Mouse (Mus musculus) heart, postnatal 36 days (tissue): ENCODE measurements at regions not wholly inside any gene's neighbourhood (a gene's known extent, or its start where the extent isn't known, plus 50 kb on each side); places are given as distances from the start of the nearest gene placed in this dataset.
A peak's percentile ranks its signal among the peaks of the same experiment; 100 is the strongest.

Experiments
- DNase-seq, 2 experiments: peaks; one replicate each; pipeline ENCODE4 v3.0.0; 2021 to 2022
- intact Hi-C: fragments of 180-260 bp; cut with DNase I; formaldehyde crosslinking; loops from one replicate; pipeline ENCODE4 v1.15.1; 2025

GRCm38 (mm10) chr10:42095986-42096385 is 77.7 kb upstream of the Armc2 start:
- intact Hi-C loops, result no loop called here
- no peak for DNase-seq

GRCm38 (mm10) chr10:42094274-42095000 is 76.2 kb upstream of the Armc2 start:
- intact Hi-C loops, result loop anchor here (5.0 kb wide), 1 partner anchor 183 kb away; the partner anchor contains the start of gene Foxo3
- DNase-seq, result no peak

GRCm38 (mm10) chr10:42093176-42093759 is 75.0 kb upstream of the Armc2 start:
- intact Hi-C loops, result loop anchor here (5.0 kb wide), 1 partner anchor 184 kb away; the partner anchor contains the start of gene Foxo3
- no peak for DNase-seq

- DNase-seq, result peak; percentile 50 to 66
- intact Hi-C loops, result loop anchor here (5.0 kb wide), 1 partner anchor 185 kb away; the partner anchor contains the start of gene Foxo3
These were observed 74.3 kb upstream of the Armc2 start for GRCm38 (mm10) chr10:42092500-42092899.

GRCm38 (mm10) chr10:42091546-42092168 is 73.4 kb upstream of the Armc2 start:
- intact Hi-C loops, result loop anchor here (5.0 kb wide), 1 partner anchor 186 kb away; the partner anchor contains the start of gene Foxo3

GRCm38 (mm10) chr10:42090806-42091205 is 72.6 kb upstream of the Armc2 start:
- no peak for DNase-seq
- intact Hi-C loops, result loop anchor here (5.0 kb wide), 1 partner anchor 186 kb away; the partner anchor contains the start of gene Foxo3

More at GRCm38 (mm10) chr10:42091546-42092168, 73.4 kb upstream of the Armc2 start:
- DNase-seq, result no peak

GRCm38 (mm10) chr10:42090147-42090546 is 71.9 kb upstream of the Armc2 start:
- intact Hi-C loops, result loop anchor here (5.0 kb wide), 1 partner anchor 187 kb away; the partner anchor contains the start of gene Foxo3
- DNase-seq, result no peak

- DNase-seq, result peak; percentile 55 to 70
- intact Hi-C loops, result loop anchor here (5.0 kb wide), 1 partner anchor 188 kb away; the partner anchor contains the start of gene Foxo3
These were observed 71.4 kb upstream of the Armc2 start for GRCm38 (mm10) chr10:42089686-42090085.

- peak; percentile 82 to 90 for DNase-seq
- intact Hi-C loops, result no loop called here
These were observed 71.0 kb upstream of the Armc2 start for GRCm38 (mm10) chr10:42089235-42089625.

- intact Hi-C loops, result no loop called here
- no peak for DNase-seq
These were observed 70.5 kb upstream of the Armc2 start for GRCm38 (mm10) chr10:42088570-42089234.

- no peak for DNase-seq
- intact Hi-C loops, result no loop called here
These were observed 69.7 kb upstream of the Armc2 start for GRCm38 (mm10) chr10:42087906-42088305.

- intact Hi-C loops, result no loop called here
- no peak for DNase-seq
These were observed 68.4 kb upstream of the Armc2 start for GRCm38 (mm10) chr10:42086691-42087090.

- DNase-seq, result no peak
- intact Hi-C loops, result no loop called here
These were observed 67.1 kb upstream of the Armc2 start for GRCm38 (mm10) chr10:42085295-42085694.

GRCm38 (mm10) chr10:42082227-42082840 is 64.1 kb upstream of the Armc2 start:
- DNase-seq, result no peak

GRCm38 (mm10) chr10:42079775-42080174 is 61.5 kb upstream of the Armc2 start:
- intact Hi-C loops, result no loop called here

More at GRCm38 (mm10) chr10:42082227-42082840, 64.1 kb upstream of the Armc2 start:
- intact Hi-C loops, result no loop called here

GRCm38 (mm10) chr10:42076711-42077110 is 58.5 kb upstream of the Armc2 start:
- intact Hi-C loops, result no loop called here
- DNase-seq, result no peak

More at GRCm38 (mm10) chr10:42079775-42080174, 61.5 kb upstream of the Armc2 start:
- DNase-seq, result no peak

- no peak for DNase-seq
- intact Hi-C loops, result no loop called here
These were observed 57.3 kb upstream of the Armc2 start for GRCm38 (mm10) chr10:42075545-42075944.

GRCm38 (mm10) chr10:42072758-42073157 is 54.5 kb upstream of the Armc2 start:
- intact Hi-C loops, result loop anchor here (5.0 kb wide), 1 partner anchor 220 kb away; no protein-coding TSS in a partner anchor
- no peak for DNase-seq

- no peak for DNase-seq
- intact Hi-C loops, result loop anchor here (5.0 kb wide), 1 partner anchor 220 kb away; no protein-coding TSS in a partner anchor
These were observed 53.9 kb upstream of the Armc2 start for GRCm38 (mm10) chr10:42072131-42072530.
